Mouse (Mus musculus) thymus, postnatal 36 days (tissue): ENCODE measurements around the gene Rab25.

ENCODE experiments used
- DNase-seq, 2 experiments: peaks; one replicate each; pipeline ENCODE4 v3.0.0; 2022; ENCODE audit warnings: mixed read lengths in 2 of 2

Gene Rab25

GRCm38 (mm10) chr3:88566536-88567061 lies 18.5 kb upstream of the Rab25 start:
- no peak for DNase-seq

GRCm38 (mm10) chr3:88566116-88566515 lies 18.0 kb upstream of the Rab25 start:
- DNase-seq: no peak

DNA sequence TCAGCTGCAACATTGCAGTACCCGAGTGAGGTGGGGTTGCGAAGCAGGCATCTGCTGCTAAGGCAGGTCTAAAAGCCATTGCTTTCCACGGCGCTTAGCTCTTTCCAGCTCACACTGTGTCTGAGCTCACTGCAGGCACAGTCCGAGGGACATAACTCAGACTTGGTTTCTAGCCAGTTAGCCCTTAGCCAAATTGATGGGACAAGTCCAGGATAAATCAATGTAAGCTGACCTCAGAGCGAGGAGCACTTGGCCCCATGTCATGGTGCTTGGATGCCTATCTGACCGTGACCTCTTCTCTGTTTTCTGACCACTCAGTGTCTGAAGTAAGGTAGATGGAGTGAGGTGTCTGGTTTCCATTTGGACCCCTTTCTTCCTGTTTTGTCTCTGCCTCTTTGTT lies 15.9 kb upstream of the Rab25 start:
- no peak for DNase-seq

DNA sequence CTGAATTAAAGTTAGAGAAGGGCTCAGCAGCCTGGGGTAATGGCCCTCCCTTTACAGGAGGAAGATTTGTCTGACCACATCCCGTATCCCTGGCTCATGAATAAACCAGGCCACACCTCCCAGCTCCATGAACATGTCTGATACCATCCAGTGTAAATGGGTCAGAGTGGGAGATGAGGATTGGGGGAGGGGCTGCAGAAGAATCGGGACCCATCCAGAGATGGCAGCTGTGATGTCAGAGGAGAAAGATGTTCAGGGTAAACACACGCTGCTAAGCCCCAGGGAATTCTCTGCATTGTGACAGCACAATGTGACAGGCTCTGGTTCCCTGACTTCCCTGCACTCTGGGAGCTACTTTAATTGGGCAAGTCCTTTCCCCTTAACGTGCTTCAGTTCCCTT lies 15.3 kb upstream of the Rab25 start:
- DNase-seq: no peak

- DNase-seq: no peak
Observed at GRCm38 (mm10) chr3:88561989-88562388, 13.9 kb upstream of the Rab25 start.

DNA sequence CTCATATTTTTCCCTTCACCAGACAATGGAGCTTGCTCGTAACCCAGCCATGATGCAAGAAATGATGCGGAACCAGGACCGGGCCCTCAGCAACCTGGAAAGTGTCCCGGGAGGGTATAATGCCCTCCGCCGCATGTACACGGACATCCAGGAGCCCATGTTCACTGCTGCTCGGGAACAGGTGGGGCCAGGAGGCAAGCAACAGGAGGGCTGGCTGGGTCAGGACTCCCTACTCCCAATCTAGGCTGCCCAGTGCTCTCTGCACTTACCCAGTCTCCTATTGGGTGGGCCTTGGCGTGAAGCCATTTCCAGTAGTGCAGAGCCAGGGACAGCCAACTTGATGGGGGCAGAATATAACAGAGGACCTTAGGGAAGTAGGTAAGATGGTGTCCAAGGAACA lies 11.5 kb upstream of the Rab25 start:
- no peak for DNase-seq

DNA sequence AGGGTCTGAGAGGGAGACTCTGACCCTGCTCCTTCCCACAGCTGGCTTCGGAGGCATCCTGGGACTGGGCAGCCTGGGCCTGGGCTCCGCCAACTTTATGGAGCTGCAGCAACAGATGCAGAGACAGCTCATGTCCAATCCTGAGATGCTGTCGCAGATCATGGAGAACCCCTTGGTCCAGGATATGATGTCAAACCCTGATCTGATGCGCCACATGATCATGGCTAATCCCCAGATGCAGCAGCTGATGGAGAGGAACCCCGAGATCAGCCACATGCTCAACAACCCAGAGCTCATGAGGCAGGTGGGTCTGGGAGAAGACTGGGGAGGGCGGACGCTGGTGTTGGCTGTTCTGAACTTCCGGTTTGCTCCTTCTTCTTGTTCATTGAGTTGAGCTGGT lies 8.5 kb upstream of the Rab25 start:
- DNase-seq: no peak

DNA sequence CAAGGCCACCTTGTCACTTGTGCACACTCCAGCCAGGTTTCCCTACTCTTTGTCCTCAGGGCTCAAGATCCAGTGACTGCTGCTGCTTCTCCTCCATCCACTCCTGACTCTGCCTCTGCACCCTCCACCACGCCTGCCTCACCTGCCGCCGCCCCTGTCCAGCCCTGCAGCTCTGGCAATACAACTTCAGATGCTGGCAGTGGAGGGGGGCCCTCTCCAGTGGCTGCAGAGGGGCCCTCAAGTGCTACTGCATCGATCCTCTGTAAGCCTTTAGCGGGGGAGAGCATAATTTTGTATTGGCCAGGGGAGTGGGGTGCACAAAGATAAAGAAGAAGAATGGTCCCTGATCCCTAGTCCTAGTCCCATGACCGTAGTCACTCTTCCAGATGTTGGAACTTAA lies 7.6 kb upstream of the Rab25 start:
- no peak for DNase-seq

- DNase-seq: no peak
Observed at GRCm38 (mm10) chr3:88555069-88555605, 7.0 kb upstream of the Rab25 start.

GRCm38 (mm10) chr3:88553880-88554586 lies 5.9 kb upstream of the Rab25 start:
- peak; percentile 82 to 83 for DNase-seq

- DNase-seq: peak; percentile 88 to 91
Observed at GRCm38 (mm10) chr3:88553525-88553879, 5.4 kb upstream of the Rab25 start, which contains the start of gene Ubqln4. TSS of gene Ubqln4 (plus strand) at chr3:88553758.

- DNase-seq: peak; percentile 93 to 97
Observed at GRCm38 (mm10) chr3:88552676-88553524, 4.8 kb upstream of the Rab25 start, which contains the start of gene Lamtor2. TSS of gene Lamtor2 (minus strand) at chr3:88553074.

DNA sequence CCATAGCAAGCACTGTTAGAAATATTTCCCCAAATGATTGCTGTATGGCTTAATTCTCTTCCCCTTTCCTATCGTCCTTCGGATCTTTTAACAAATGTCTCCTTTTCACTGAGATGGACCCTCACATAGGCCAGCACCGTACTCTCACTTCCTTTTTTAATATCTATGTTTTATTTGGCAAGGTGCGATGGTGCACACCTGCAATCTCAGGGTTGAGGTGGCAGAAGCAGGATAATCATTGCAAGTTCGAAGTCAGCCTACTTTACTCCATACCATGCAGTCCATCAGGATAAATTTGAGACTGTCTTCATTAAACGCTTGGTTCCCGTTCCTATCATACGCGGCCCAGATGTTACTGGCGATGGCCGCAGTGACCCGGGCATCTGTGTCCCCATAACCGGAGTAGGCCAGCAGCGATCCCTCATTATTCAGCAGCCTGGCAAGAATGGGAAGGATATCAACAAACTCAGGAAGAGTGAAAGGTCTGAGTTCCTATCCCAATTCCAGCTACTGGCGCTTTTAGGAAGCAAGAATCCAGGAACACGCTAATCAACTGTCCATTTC lies 4.1 kb upstream of the Rab25 start:
- DNase-seq: no peak

GRCm38 (mm10) chr3:88551586-88551985 lies 3.5 kb upstream of the Rab25 start:
- no peak for DNase-seq

DNA sequence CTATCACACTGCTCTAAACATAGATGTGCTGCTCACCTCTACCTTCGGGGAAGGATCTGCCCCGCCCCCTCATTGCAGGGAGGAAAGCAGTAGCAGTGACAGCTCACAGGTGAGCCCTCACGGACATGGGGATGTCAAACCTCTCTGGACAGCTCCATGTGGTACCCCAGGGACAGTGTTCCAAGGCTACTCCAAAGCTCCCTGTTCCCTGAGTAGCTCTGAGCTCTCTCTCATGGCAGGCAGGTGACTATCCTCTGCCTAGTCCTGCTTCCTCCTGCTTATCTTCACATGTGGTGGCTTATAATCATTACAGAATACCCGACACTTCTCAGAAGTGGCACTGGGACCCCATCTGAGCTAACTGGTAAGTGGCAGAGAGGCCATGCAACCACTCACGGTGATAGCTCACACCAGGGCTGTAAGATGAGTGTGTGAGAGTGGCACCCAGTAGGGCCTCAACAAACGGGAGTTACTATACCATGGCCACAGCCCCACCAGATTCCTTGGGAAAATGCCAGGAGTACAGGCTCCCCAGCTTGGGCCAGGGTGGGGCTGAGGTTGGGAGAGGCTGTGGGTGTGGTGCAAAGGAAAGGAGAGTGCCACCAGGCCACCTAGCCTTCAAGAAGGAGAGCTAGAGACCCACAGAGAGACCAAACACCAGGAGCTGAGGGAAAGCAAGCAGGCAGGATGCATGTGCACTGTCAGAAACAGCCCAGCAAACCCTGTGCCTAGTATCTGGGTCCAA lies 1.3 kb downstream of the Rab25 start:
- no peak for DNase-seq

- DNase-seq: peak in 1 of 2 experiments; percentile 5
Observed at GRCm38 (mm10) chr3:88544955-88545591, 3.0 kb downstream of the Rab25 start.

GRCm38 (mm10) chr3:88544514-88544913 lies 3.6 kb downstream of the Rab25 start:
- DNase-seq: peak in 1 of 2 experiments; percentile 25

DNA sequence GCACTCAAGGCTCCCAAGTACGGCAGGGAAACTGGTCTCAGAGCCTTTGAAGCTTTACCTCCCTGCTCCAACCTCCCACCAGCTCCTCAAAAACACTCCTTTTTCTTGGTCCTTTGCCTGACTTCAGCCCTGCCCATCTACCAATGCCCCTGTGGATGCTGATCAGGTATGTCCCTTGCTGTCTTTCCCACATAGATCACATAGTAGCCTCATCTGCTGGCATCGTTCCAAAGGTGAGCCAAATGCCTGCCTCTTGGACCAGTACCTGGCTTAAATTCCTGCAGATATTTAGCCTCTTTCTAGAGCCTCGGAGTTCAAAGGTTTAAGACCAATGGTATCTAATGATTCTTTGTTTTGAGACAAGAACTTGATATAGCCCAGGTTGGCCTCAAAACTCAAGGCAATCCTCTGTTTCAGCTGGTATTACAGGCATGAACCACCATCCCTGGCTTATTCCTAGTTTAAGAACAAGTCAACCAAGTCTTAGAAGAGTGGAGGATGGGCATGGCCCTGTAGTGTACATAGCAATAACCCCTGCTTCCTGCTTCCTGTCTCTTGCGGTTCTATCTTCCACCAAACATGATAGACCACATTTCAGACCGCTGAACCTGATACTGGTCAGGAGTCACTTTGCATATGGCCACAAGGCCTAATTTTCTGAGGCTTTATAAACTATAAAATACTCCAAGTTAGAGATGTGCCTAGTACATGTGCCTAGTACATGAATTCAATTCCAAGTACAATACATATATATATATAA lies 4.3 kb downstream of the Rab25 start:
- DNase-seq: peak in 1 of 2 experiments; percentile 3

DNA sequence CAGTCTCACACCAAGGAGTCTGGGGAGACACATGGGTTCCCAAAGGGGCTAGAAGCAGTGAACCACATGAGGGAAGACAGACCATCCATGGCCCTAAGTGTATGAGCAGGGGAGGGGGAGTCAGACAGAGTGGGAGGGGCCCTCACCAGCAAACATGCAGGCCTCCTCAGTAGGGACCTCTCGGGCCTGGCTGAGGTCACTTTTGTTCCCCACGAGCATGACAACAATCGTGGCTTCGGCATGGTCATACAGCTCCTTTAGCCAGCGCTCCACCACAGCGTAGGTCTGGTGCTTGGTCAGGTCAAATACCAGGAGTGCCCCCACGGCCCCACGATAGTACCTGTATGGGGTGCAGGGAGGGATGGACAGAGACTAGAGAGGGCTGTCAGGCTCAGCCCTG lies 4.9 kb downstream of the Rab25 start:
- peak in 1 of 2 experiments; percentile 8 for DNase-seq

- peak in 1 of 2 experiments; percentile 6 for DNase-seq
Observed at GRCm38 (mm10) chr3:88542486-88542885, 5.6 kb downstream of the Rab25 start.
